In genomic region chr13:16280742-16281141, GRCm38 (mm10) we compare ENCODE assay signal across 29 mouse cellular contexts.
"Had no signal": no experiment of that assay in that cellular context is flagged by ENCODE, and none has a peak within 500 bp of the region (broad histone marks: within the 10 kb centered on the region; RNA-seq: fewer than 3 reads in every experiment).

No protein-coding gene starts in this region.

- ATAC-seq: forebrain, embryonic 13.5 days; forebrain, embryonic 14.5 days; forebrain, embryonic 15.5 days; forebrain, embryonic 16.5 days; forebrain, postnatal 0 days had no signal

- H3K27ac ChIP-seq: embryonic facial prominence, embryonic 10.5 days; embryonic facial prominence, embryonic 12.5 days; embryonic facial prominence, embryonic 13.5 days; embryonic facial prominence, embryonic 15.5 days; forebrain, embryonic 10.5 days; forebrain, embryonic 12.5 days; forebrain, embryonic 13.5 days; forebrain, embryonic 15.5 days; gastrocnemius, adult 2 months; heart, adult 2 months had no signal

- DNase-seq: cerebellum, adult 2 months; cerebellum, adult 8-10 months; cerebellum, adult 9-10 months; cerebellum, adult 9-11 months; cerebellum, postnatal 10 days; cerebellum, postnatal 14 days; cerebellum, postnatal 25 days; cerebellum, postnatal 36 days; embryo, embryonic 11 days; forebrain, postnatal 0 days; gastrocnemius, adult 2 months; gastrocnemius, postnatal 10 days; gastrocnemius, postnatal 14 days; gastrocnemius, postnatal 25 days; gastrocnemius, postnatal 36 days; heart, adult 11 months; heart, adult 18-20 months; heart, adult 2 months had no signal

- H3K27me3 ChIP-seq: embryonic facial prominence, embryonic 12.5 days; embryonic facial prominence, embryonic 13.5 days; embryonic facial prominence, embryonic 15.5 days; forebrain, embryonic 12.5 days; forebrain, embryonic 13.5 days; forebrain, embryonic 15.5 days had no signal

- H3K36me3 ChIP-seq: embryonic facial prominence, embryonic 10.5 days; embryonic facial prominence, embryonic 12.5 days; embryonic facial prominence, embryonic 13.5 days; embryonic facial prominence, embryonic 15.5 days; forebrain, embryonic 10.5 days; forebrain, embryonic 12.5 days; forebrain, embryonic 15.5 days had no signal

- H3K4me1 ChIP-seq: embryonic facial prominence, embryonic 10.5 days; embryonic facial prominence, embryonic 12.5 days; embryonic facial prominence, embryonic 15.5 days; forebrain, embryonic 10.5 days; forebrain, embryonic 12.5 days; forebrain, embryonic 13.5 days; forebrain, embryonic 15.5 days had no signal

- H3K4me2 ChIP-seq: embryonic facial prominence, embryonic 12.5 days; embryonic facial prominence, embryonic 13.5 days; embryonic facial prominence, embryonic 15.5 days; forebrain, embryonic 12.5 days; forebrain, embryonic 13.5 days; forebrain, embryonic 15.5 days had no signal

- H3K9ac ChIP-seq: embryonic facial prominence, embryonic 12.5 days; embryonic facial prominence, embryonic 13.5 days; embryonic facial prominence, embryonic 15.5 days; forebrain, embryonic 12.5 days; forebrain, embryonic 13.5 days; forebrain, embryonic 15.5 days; forebrain, postnatal 0 days had no signal

- H3K4me3 ChIP-seq: embryonic facial prominence, embryonic 10.5 days; embryonic facial prominence, embryonic 12.5 days; embryonic facial prominence, embryonic 13.5 days; embryonic facial prominence, embryonic 15.5 days; erythroblast, embryonic 14.5 days; forebrain, embryonic 10.5 days; forebrain, embryonic 12.5 days; forebrain, embryonic 13.5 days; forebrain, embryonic 15.5 days; gastrocnemius, adult 2 months; heart, adult 2 months had no signal

- H3K9me3 ChIP-seq: embryonic facial prominence, embryonic 10.5 days; embryonic facial prominence, embryonic 12.5 days; embryonic facial prominence, embryonic 13.5 days; embryonic facial prominence, embryonic 15.5 days; forebrain, embryonic 10.5 days; forebrain, embryonic 12.5 days; forebrain, embryonic 13.5 days; forebrain, embryonic 15.5 days had no signal
